Mouse (Mus musculus) cortical plate, adult 2 months (tissue): ENCODE results near the gene Tnfsf10.

Source experiments
- CTCF ChIP-seq: fragments of 200-500 bp; IDR thresholded peaks from 2 replicates; pipeline ENCODE4 v1.5.1; 2011; ENCODE audit warnings: mild to moderate bottlenecking, control low read depth, low read length; ENCODE audit not compliant: insufficient read depth; ENCODE audit errors: extremely low read depth
- POLR2A ChIP-seq: fragments of 200-500 bp; IDR thresholded peaks from 2 replicates; pipeline ENCODE4 v1.6.1; 2011; ENCODE audit warnings: mild to moderate bottlenecking, low read length, control low read depth; ENCODE audit not compliant: insufficient read depth; ENCODE audit errors: extremely low read depth

GRCm38 (mm10) chr3:27306815-27307214 is 10.0 kb upstream of the Tnfsf10 start:
- no peak for TF ChIP-seq CTCF
- no peak for TF ChIP-seq POLR2A
